Mouse (Mus musculus): ENCODE results near the gene Insr.
"Not testable (repeated sequence)": the region's sequence is repeated elsewhere in the genome, so short reads cannot be mapped to it uniquely, and the experiment has no call there.

DNA sequence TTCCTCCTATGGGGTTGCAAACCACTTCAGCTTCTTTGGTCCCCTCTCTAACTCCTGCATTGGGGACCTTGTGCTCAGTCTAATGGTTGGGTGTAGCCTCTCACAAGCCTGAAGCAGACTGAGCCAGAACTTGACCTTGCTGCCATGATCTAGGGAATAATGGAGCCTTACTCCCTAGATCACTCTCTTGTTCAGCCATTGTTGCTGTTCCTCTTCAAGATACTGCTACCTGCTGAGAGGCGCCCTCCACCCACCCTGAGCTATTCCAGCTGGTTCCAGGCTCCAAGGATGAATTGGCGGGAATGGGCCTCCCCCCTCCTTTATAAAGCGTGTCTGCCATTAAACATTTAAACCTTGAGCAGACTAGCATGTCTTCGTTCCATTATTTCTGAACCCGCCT, 179.0 kb downstream of the Insr start:
- TF ChIP-seq UBTF (IDR thresholded peaks at IDR 0.05; ENCODE audit: borderline replicate concordance, insufficient read depth, low read depth, low read length); EP300 (IDR thresholded peaks at IDR 0.05; ENCODE audit: low read depth in 1 of 2, low read length in 2 of 2); GABPA (IDR thresholded peaks at IDR 0.05; ENCODE audit: low read depth, low read length); CTCF (IDR thresholded peaks at IDR 0.05 in 2 of 3, conservative IDR thresholded peaks at IDR 0.05 in 1 of 3; ENCODE audit: control insufficient read depth in 1 of 3, insufficient read depth in 1 of 3, low read depth in 2 of 3, low read length in 3 of 3, poor library complexity in 1 of 3, severe bottlenecking in 1 of 3); POLR2AphosphoS5 (IDR thresholded peaks at IDR 0.05; ENCODE audit: borderline replicate concordance, low read depth, low read length); POLR2AphosphoS2 (IDR thresholded peaks at IDR 0.05; ENCODE audit: low read length); SMC3 (IDR thresholded peaks at IDR 0.05; ENCODE audit: low read depth, low read length); USF1 (IDR thresholded peaks at IDR 0.05; ENCODE audit: low read depth, low read length); TAL1 (IDR thresholded peaks at IDR 0.05; ENCODE audit: low read length); NELFE (IDR thresholded peaks at IDR 0.05; ENCODE audit: low read depth, low read length); MYC (IDR thresholded peaks at IDR 0.05; ENCODE audit: low read depth, low read length): not testable (repeated sequence)
